Mouse (Mus musculus): ENCODE results near the gene Acbd4. TPM values are rescaled to one million over a fixed set of nuclear protein-coding genes. Genes with fewer than 3 reads are reported as not detected.

Acbd4 gene
- total and polyA plus RNA-seq, 3 experiments, result 16.6 to 18.3 TPM; not detected in 1

DNA sequence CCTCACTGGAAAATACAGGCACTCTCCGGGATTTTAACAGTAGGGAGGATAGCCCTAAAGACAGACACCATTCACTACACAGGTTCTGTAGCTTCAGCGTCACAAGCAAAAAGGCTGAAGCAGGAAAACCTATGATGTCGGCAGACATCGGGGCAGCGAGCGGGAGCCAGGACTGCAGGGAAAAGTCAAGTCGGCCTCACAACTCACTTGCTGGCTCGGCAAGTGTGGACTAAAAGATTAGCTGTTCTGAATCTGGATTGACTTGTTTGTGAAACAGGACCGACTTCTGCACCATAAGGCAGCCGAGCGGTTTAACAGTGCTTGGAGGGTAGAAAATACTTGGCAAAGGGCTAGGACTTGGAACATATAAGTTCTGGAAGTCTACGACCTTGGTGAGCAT lies 11.5 kb downstream of the Acbd4 start:
- Histone ChIP-seq H3K27ac (ENCODE audit: control insufficient read depth, low read depth, low read length) (no peak overlapping the region), H3K36me3 (ENCODE audit: control insufficient read depth in 1 of 2, insufficient read depth in 2 of 2, low read length in 2 of 2) (peaks cover 0 to 9% of the 10 kb centered on the region in 2 experiments; a peak in 2 of 4 replicates), H3K79me2 (ENCODE audit: control insufficient read depth, insufficient read depth, low read length, poor library complexity) (peaks cover 26% of the 10 kb centered on the region), H3K27me3 (ENCODE audit: control insufficient read depth in 1 of 2, insufficient read depth in 2 of 2, low read length in 2 of 2) (no peaks in the 10 kb centered on the region), H3K9ac (ENCODE audit: control insufficient read depth, low read depth, low read length, poor library complexity, severe bottlenecking) (no peak overlapping the region), H3K4me3 (ENCODE audit: control insufficient read depth in 1 of 2, insufficient read depth in 1 of 2, low read depth in 2 of 2, low read length in 2 of 2) (no peak overlapping the region), H3K9me3 (replicated peaks; ENCODE audit: insufficient read depth, low read length) (no peaks in the 10 kb centered on the region), H3K4me1 (ENCODE audit: control insufficient read depth in 1 of 2, insufficient read depth in 2 of 2, low read length in 2 of 2) (peaks cover 4 to 8% of the 10 kb centered on the region in 2 experiments; a peak in 3 of 4 replicates)
- TF ChIP-seq MAZ (IDR thresholded peaks at IDR 0.05; ENCODE audit: low read depth, low read length) (no peak), GABPA (IDR thresholded peaks at IDR 0.05; ENCODE audit: low read depth, low read length) (no peak), MAX (IDR thresholded peaks at IDR 0.05; ENCODE audit: low read length) (no peak)
- no peak for DNase-seq (ENCODE audit: low read depth, low spot score)

DNA sequence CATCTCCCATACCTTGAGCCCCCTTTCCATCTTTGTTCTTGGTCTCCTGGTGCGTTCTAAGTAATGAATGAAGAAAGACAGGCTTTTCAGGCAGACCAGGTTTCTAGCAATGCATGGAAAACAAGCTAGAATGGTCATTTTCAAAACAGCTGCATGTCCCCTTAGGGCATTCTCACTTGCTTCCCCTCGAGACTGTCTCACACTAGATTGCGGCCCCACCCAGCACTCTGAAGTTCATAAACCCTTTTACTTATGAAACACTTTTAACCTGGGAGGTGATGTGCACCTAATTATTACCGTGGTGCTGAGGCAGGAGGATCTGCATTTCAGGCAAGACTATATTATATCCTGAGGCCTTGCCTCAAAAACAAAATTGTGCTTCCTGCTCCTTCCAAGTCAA lies 12.3 kb downstream of the Acbd4 start:
- Histone ChIP-seq H3K4me1 (ENCODE audit: control insufficient read depth in 1 of 2, insufficient read depth in 2 of 2, low read length in 2 of 2) (peaks cover 6 to 8% of the 10 kb centered on the region in 2 experiments; a peak in 3 of 4 replicates), H3K9me3 (replicated peaks; ENCODE audit: insufficient read depth, low read length) (no peaks in the 10 kb centered on the region), H3K36me3 (ENCODE audit: control insufficient read depth in 1 of 2, insufficient read depth in 2 of 2, low read length in 2 of 2) (peaks cover 0 to 14% of the 10 kb centered on the region in 2 experiments; a peak in 2 of 4 replicates), H3K27me3 (ENCODE audit: control insufficient read depth in 1 of 2, insufficient read depth in 2 of 2, low read length in 2 of 2) (no peaks in the 10 kb centered on the region), H3K4me3 (ENCODE audit: control insufficient read depth in 1 of 2, insufficient read depth in 1 of 2, low read depth in 2 of 2, low read length in 2 of 2) (peak overlapping the region in 1 of 2 experiments; percentile 4; a peak in 1 of 4 replicates), H3K9ac (ENCODE audit: control insufficient read depth, low read depth, low read length, poor library complexity, severe bottlenecking) (peak overlapping the region; percentile 96), H3K79me2 (ENCODE audit: control insufficient read depth, insufficient read depth, low read length, poor library complexity) (peaks cover 29% of the 10 kb centered on the region), H3K27ac (ENCODE audit: control insufficient read depth, low read depth, low read length) (peak overlapping the region; percentile 95)
- peak; percentile 37 for DNase-seq (ENCODE audit: low read depth, low spot score)
- TF ChIP-seq TBP (IDR thresholded peaks at IDR 0.05; ENCODE audit: low read depth, low read length) (no peak), ZNF384 (IDR thresholded peaks at IDR 0.05; ENCODE audit: low read depth, low read length) (no peak), MAZ (IDR thresholded peaks at IDR 0.05; ENCODE audit: low read depth, low read length) (no peak), USF2 (IDR thresholded peaks at IDR 0.05; ENCODE audit: borderline replicate concordance in 1 of 2, insufficient read depth in 1 of 2, low read depth in 1 of 2, low read length in 2 of 2) (no peak), POLR2AphosphoS5 (IDR thresholded peaks at IDR 0.05; ENCODE audit: borderline replicate concordance, low read depth, low read length) (no peak)

DNA sequence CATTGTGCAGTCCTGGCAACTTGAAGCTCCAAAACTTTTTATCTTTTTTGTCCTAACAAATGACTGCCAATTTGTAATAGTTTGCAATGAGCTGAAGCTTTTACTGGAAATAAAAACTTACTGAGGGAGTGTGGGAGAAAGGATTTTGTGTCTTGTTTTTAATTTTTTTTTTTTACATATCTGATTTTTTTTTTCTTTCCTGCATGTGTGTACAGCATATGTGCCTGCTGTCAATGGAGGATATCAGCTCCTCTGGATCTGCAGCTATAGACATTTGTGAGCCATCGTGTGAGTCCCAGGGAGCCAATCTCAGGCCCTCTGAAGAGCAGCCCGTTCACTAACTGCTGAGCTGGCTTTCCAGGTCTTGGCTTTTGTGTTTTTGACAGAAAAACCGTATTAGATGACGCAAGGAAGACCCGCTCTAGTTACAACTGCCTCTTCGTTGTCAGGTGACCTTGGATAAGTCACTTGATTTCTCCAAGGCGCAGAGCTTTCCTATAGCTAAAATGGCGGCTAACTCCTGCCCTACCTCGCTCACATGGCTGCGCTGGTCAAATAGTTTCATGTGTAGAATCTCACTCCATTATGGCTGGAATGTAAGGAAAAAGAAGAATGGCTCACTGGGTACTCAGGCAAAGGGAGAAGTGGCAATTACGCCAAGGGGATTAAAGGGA lies 12.9 kb downstream of the Acbd4 start:
- H3K9me3 ChIP-seq (replicated peaks; ENCODE audit: insufficient read depth, low read length), result no peaks in the 10 kb centered on the region
- peak overlapping the region; percentile 95 for H3K27ac ChIP-seq (ENCODE audit: control insufficient read depth, low read depth, low read length)
- no peaks in the 10 kb centered on the region for H3K27me3 ChIP-seq (ENCODE audit: control insufficient read depth in 1 of 2, insufficient read depth in 2 of 2, low read length in 2 of 2)
- peaks cover 7 to 8% of the 10 kb centered on the region in 2 experiments; a peak in 3 of 4 replicates for H3K4me1 ChIP-seq (ENCODE audit: control insufficient read depth in 1 of 2, insufficient read depth in 2 of 2, low read length in 2 of 2)
- peak overlapping the region; percentile 61 to 85 for H3K4me3 ChIP-seq (ENCODE audit: control insufficient read depth in 1 of 2, insufficient read depth in 1 of 2, low read depth in 2 of 2, low read length in 2 of 2)
- H3K9ac ChIP-seq (ENCODE audit: control insufficient read depth, low read depth, low read length, poor library complexity, severe bottlenecking), result peak overlapping the region; percentile 96
- H3K79me2 ChIP-seq (ENCODE audit: control insufficient read depth, insufficient read depth, low read length, poor library complexity), result peaks cover 29% of the 10 kb centered on the region
- peaks cover 0 to 16% of the 10 kb centered on the region in 2 experiments; a peak in 2 of 4 replicates for H3K36me3 ChIP-seq (ENCODE audit: control insufficient read depth in 1 of 2, insufficient read depth in 2 of 2, low read length in 2 of 2)
- DNase-seq (ENCODE audit: low read depth, low spot score), result peak; percentile 93
- peak; percentile 69; the same call in 1 of the 2 replicates for TF ChIP-seq BHLHE40 (IDR thresholded peaks at IDR 0.05; ENCODE audit: borderline replicate concordance, low read depth, low read length)
- no peak for TF ChIP-seq UBTF (IDR thresholded peaks at IDR 0.05; ENCODE audit: borderline replicate concordance, insufficient read depth, low read depth, low read length)
- TF ChIP-seq USF2 (IDR thresholded peaks at IDR 0.05; ENCODE audit: borderline replicate concordance in 1 of 2, insufficient read depth in 1 of 2, low read depth in 1 of 2, low read length in 2 of 2), result no peak; a peak in 1 of 4 replicates
- peak; percentile 89 for TF ChIP-seq ETS1 (IDR thresholded peaks at IDR 0.05; ENCODE audit: low read depth, low read length)
- TF ChIP-seq POLR2AphosphoS2 (IDR thresholded peaks at IDR 0.05; ENCODE audit: low read length), result peak; percentile 65; the same call in 1 of the 2 replicates
- TF ChIP-seq MEF2A (IDR thresholded peaks at IDR 0.05; ENCODE audit: extremely low read depth, insufficient replicate concordance, low read depth, low read length, poor library complexity, severe bottlenecking), result no peak
- TF ChIP-seq POLR2A (IDR thresholded peaks at IDR 0.05; ENCODE audit: control insufficient read depth in 1 of 2, insufficient read depth in 1 of 2, low read depth in 1 of 2, low read length in 2 of 2, poor library complexity in 1 of 2), result peak; percentile 34 to 41; a peak in 2 of 4 replicates
- no peak for TF ChIP-seq ZC3H11A (IDR thresholded peaks at IDR 0.05; ENCODE audit: low read depth, low read length)
- no peak for TF ChIP-seq POLR2AphosphoS5 (IDR thresholded peaks at IDR 0.05; ENCODE audit: borderline replicate concordance, low read depth, low read length)
- no peak for TF ChIP-seq CTCF (IDR thresholded peaks at IDR 0.05 in 2 of 3, conservative IDR thresholded peaks at IDR 0.05 in 1 of 3; ENCODE audit: control insufficient read depth in 1 of 3, insufficient read depth in 1 of 3, low read depth in 2 of 3, low read length in 3 of 3, poor library complexity in 1 of 3, severe bottlenecking in 1 of 3)
- no peak for TF ChIP-seq SMC3 (IDR thresholded peaks at IDR 0.05; ENCODE audit: low read depth, low read length)
- no peak; the same call in 1 of the 2 replicates for TF ChIP-seq KAT2A (conservative IDR thresholded peaks at IDR 0.05; ENCODE audit: low read depth, low read length)
- peak; percentile 98; the same call in 1 of the 2 replicates for TF ChIP-seq CHD1 (IDR thresholded peaks at IDR 0.05; ENCODE audit: low read depth, low read length)
- TF ChIP-seq NELFE (IDR thresholded peaks at IDR 0.05; ENCODE audit: low read depth, low read length), result peak; percentile 65
- no peak for TF ChIP-seq ELF1 (IDR thresholded peaks at IDR 0.05; ENCODE audit: low read depth, low read length)
- peak; percentile 75 for TF ChIP-seq ZNF384 (IDR thresholded peaks at IDR 0.05; ENCODE audit: low read depth, low read length)
- TF ChIP-seq RAD21 (IDR thresholded peaks at IDR 0.05; ENCODE audit: low read depth, low read length), result no peak
- TF ChIP-seq ZKSCAN1 (IDR thresholded peaks at IDR 0.05; ENCODE audit: low read depth, low read length), result no peak

Measured in MEL (cell line).